Mouse (Mus musculus) C2C12 (cell line): ENCODE results near the gene Itgb5.

Experiments
- CEBPB ChIP-seq: IDR thresholded peaks from one replicate; pipeline ENCODE4 v1.6.1; 2011; ENCODE audit warnings: low read depth, mild to moderate bottlenecking, control low read depth, moderate library complexity
- CTCF ChIP-seq: IDR thresholded peaks from one replicate; pipeline ENCODE4 v1.5.1; 2011; ENCODE audit not compliant: control insufficient read depth, insufficient read depth, insufficient read length
- MAX ChIP-seq: IDR thresholded peaks from one replicate; pipeline ENCODE4 v1.6.1; 2011; ENCODE audit warnings: mild to moderate bottlenecking, control low read depth
- MYOD1 ChIP-seq: IDR thresholded peaks from one replicate; pipeline ENCODE4 v1.6.1; 2011; ENCODE audit warnings: low read depth; ENCODE audit not compliant: control insufficient read depth, insufficient read length
- USF1 ChIP-seq: IDR thresholded peaks from one replicate; pipeline ENCODE4 v1.6.1; 2011; ENCODE audit warnings: low read depth, mild to moderate bottlenecking, control low read depth, moderate library complexity

DNA sequence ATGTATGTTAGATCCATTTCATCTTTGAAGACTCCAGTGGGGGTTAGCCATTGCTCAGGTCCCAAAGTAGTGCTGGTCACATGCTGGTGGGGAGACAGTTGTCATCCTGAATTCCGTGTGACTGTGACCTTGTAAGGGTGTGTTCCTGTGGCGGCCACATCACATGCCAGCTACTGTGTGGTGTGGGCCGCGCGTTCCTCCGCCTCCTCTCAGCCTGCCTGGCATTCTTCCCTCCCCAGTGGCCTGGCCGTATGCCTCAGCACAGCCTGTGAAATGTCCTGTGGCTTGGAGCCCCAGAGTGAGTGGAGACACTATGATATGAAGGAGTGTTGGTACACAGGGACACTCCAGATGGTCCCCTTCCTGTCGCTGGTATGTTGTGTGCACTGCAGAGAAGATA, 108.1 kb downstream of the Itgb5 start:
- TF ChIP-seq CTCF (no peak), USF1 (peak; percentile 26), MAX (no peak), MYOD1 (no peak), CEBPB (no peak)
